Mouse (Mus musculus) lung, postnatal 36 days (tissue): ENCODE results near the gene Traf3ip1.

ENCODE experiments used
- DNase-seq: peaks from one replicate; pipeline ENCODE4 v3.0.0; 2022; ENCODE audit warnings: mixed read lengths

Traf3ip1 gene

DNA sequence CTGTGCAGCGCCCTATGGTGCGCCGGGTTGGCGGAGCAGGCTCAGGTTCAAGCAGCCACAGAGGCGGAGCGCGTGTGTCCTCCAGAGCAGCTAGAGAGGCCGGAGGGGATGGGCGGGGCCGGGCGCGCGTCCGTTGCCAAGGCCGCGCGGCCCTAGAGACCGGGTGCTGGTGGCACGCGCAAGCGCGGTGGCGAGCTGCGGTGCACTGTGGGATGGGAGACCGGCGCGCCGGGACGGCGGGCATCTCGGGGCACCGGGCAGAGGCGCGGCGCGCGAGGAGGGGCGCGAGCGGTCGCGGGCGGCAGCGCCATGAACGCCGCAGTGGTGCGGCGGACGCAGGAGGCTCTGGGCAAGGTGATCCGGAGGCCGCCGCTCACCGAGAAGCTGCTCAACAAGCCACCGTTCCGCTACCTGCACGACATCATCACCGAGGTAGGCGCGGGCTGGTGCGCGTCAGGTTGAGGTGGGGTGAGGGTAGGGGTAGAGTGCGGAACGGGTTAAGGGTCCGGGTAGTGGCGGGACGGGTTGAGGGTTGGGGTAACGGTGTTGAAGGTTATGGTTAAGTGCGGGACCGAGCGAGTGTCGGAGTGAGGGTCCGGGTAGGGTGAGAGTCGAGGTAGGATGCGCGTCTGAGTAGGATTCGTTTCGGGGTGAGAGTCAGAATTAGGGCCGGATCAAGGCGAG is at the start of gene Traf3ip1:
TSS of gene Traf3ip1 (plus strand) at position 191 of the 684 bp plus-strand sequence.
- peak; percentile 96 for DNase-seq

DNA sequence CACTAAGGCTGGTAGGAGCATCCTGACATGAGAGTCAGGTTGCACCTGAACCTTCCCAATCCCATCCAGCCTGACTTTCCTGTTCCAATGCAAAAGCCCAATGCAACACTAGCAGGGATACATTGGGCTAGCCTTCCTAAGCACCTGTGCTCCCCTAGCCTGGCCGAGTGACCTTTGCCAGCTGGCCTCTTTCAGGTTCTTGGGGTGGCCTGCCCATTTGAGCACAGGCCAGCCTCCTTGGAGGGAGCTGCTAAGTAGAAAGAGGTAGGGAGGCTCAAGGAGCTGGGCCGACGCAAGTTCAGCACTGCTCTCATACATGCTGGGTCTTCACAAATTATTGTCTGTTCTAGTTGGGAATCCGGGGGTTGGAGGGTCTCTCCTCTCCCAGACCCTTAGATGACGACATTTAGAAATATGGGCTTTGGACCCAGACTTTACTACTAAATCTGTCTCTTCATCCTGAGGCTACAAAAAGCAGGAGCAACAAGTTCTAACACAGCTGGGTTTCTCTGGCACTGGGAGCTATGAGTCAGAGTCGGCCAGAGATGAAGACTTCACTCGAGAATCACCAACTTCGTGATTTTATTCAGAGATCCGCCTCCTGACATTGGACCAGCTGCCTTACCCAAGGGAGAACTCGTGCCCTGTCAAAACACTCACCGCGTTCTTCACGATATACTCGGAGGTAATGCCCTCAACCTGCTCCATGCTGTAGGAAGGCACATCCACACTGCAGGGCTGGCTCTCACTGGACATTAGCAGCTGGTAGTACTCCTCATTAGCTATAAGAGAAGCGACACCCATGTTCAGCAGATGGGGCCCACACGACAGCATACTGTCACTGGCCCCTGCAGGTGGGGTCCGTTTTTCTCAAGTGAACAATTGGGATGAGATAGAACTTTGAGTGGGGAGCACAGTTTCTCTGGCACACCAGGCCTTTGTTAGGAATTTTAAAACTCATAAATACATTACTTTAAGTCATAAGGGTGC is 49.3 kb upstream of the Traf3ip1 start:
- DNase-seq: no peak

DNA sequence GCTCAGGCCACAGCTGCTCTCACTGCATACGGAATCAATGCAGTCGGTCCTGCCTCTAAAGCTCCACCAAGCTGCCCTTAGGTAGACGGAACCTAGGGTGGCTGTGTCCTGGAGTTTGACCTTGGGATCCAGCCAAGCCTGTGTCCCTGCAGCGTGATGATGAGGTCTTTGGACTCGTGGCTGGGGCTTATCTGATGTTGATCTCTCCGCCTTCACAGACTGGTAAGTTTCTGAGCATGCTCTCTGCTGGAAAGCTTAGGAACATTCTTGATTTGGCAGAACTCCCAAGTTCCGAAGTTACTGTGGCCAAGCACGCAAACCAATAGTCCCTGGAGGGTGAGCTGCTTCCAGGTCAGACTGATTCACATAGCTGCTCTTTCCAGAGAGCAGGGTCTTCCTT is 48.4 kb upstream of the Traf3ip1 start:
- peak; percentile 88 for DNase-seq

DNA sequence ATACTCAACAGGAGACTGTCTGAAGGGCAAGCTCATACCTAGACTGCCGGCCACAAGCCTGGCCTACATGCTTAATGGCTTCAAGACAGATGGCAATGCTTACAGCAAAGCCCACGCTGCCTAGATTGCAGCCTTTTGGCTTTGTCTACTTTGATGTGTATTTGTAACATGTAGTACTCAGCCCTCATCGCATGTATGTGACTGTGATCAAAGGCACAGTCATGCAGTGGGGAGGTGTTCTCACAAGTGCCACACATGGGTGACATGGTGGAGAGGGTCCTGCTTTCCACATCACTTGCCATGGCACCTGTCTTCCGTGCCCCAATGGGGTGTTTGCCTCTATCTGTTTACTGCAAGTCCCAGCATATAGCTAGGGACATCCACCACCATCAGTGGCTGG is 47.9 kb upstream of the Traf3ip1 start:
- DNase-seq: no peak

DNA sequence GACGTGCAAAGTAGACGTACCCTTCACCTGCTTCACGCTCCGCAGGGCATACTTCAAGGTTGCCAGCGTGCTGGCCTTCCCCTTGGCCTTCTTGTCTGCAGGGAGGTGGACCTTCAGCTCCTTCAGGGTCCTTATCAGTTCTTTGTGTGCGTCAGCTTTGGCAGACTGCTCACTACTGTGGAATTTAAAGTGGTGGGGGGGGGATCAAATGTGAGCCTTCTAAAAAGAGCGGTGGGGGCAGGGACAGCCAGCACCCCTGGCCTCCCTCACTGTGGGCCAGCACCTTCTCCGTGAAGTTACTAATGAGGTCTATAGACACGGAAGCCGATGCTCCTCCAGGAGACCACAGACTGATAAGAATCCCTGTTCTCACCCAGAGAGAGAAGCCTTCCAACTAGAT is 45.8 kb upstream of the Traf3ip1 start:
- peak; percentile 84 for DNase-seq

DNA sequence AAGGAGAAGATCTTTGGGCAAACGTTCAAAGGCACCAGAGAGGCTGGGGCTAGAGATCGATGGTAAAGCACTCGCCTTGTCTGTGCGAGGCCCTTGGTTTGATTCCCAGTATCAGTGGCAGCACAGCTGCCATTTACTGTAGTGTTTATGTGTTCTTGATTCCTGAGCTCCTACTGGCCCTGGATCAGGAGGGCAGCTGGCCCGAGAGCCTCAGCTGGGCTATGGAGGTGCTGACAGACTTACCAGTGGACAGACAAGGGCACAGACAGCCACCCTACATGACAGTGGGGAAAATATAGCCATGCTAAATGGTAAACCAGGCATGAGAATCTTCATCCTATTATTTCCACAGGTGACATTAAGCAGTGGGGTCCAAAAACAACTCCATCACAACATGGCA is 43.6 kb upstream of the Traf3ip1 start:
- no peak for DNase-seq

DNA sequence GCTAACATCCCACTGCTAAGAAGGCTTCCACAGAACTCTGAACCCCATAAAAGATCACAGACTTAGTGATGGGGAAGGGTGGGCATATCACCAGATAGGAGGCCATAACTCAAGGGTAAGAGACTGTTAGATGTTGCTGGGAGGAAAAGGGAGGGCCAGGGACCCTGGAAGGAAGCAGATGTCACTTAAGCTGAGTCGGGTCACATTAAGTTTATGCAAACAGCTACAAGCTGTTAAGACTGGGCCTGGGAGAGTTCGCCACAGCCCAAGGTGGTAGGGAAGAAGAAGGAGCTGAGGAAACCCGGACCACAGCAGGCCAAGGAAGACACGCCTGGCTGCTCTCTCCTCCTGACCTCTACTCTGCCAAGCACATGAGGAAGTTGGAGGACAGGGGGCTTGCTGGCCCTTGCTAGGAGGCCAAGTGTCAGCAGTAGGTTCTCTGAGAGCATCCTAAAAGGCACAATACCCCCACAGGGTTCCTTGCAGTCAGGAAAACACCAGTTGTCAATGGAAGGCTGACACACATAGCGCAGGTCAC is 42.8 kb upstream of the Traf3ip1 start:
- DNase-seq: peak; percentile 37

DNA sequence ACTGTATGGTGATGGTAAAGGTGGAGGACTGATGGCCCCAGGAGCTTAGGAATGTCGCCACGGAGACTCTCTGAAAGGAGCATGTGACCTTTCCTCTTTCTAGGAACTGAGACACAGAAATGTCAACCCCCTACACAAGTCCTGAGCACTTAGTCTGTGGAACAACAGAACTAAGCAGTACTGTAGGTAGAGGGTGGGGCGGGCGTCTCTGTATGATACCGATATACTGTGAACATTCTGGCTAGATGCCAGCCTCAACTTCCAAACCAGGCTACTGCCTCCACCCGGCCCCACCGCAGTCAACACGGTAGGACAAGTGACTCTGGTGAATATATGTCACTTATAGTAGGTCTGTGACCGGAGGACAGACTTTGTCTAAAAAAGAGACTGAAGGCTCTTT is 40.5 kb upstream of the Traf3ip1 start:
- DNase-seq: peak; percentile 29

DNA sequence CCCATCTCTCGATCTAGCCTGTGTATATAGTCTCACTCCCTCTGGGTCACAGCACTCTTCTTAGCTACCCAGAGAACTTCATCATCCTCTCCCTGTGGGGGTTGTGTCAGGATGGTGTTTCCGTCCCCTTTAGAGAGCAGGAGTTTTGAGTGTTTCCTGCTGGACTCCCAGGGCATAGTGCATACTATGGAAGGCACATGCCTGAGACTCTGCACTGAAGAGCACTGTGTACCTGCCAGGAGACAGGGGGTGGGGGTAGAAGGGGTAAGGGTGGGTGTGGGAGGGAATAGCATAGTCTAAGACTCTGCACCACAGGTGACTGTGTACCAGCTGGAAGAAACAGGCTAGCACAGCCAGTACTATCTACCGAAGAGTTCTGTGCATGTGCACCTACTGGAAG is 40.1 kb upstream of the Traf3ip1 start:
- no peak for DNase-seq

DNA sequence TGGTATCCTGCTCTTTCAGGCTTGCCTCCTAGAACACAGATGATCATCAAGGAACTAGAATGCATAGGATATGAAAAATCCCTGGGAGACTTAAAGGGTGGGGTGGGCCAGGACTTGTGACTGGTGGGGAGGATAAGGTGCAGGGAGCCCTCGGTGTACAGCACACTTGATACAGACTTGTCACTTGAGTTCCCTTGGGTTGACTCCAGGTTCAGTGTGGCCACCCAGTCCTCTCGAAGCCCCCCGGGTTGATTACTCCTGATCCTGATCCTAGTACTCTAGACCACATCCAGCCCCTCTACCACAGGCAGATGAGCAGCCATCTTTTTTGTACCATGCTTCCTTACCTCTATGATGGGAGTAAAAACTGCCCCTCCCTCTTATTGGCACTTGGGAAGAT is 39.5 kb upstream of the Traf3ip1 start:
- no peak for DNase-seq

DNA sequence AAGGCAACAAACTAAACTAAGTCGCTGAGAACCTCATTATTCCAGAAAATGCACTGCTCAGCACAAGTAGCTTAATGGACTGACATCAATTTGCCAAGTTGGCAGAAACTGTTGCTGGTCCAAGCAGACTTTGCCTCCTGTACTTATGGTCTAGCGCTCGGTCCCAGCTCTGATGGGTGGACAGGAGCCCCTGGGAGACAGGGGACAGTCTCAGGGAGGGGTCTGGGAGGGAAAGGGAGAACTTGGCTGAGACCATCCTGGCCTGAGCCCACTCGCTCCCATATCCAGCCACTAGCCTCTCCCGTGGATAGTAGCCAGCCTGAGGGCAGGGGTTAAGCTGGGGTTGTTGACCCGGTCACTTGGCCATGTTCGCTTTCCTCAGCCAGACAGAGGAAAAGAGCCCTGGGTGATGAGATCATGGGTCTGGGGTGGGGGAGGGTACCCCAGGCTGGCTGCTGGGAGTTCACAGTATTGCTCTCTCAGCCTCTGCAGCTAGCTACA is 38.7 kb upstream of the Traf3ip1 start:
- DNase-seq: peak; percentile 86

DNA sequence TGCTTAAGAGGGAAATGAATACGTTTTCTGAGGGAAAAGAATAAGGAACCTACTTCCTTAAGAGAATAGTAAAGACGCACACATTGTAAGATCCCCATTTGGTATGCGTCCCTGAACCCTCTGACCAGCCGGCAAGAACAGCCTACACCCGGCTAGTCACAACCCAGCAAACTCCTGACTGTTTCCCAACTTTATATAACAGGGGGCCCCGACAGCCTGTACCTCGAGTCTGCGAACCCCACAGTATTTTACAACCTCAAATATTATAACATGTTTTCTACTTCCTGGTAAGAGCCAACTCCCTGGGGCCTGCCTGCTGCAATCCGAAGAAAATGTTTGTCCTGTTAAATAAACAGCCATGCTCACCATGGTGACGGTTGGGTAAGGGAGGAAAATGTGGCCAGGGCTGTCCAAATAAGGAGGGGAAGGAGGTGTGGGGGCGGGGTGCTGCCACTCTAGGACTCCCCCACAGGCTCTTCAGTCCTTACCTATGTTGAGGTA is 38.1 kb upstream of the Traf3ip1 start:
- DNase-seq: peak; percentile 96

DNA sequence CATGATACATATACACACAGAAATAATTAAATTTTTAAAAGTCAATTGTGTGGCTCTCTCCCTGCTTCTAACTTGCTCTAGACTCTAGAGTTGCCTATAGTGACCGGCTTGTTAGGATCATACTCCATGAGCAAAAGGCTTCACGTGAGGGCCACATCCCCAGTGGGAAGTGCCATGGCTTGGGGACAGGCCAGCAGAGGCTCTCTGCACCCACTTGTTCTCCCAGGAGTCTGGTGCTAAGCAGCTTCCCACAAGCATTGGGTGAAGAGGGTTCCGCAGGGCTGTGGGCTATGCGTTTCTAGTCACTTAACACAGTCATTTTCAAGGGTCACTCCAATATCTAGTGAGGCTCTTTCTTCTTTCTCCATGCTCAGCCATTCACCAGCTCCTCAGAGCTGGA is 37.3 kb upstream of the Traf3ip1 start:
- DNase-seq: peak; percentile 67

DNA sequence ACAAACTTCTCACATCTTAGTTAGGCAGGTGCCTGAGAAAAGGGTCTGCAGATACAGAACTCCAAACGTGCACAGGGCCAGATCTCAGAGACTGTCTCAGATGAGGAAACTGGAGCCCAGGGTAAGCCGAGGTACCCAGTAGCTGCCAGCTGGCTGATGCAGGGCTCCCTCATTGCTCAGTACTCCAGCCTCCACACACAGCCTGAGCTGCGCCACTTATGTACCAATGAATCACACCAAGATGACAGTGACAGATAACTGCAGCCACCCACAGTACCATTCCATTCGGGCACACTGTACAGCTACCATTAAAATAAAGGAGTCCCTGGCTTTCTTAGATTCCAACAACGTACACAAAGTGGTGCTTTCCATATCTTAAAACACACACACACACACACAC is 36.7 kb upstream of the Traf3ip1 start:
- DNase-seq: peak; percentile 56

DNA sequence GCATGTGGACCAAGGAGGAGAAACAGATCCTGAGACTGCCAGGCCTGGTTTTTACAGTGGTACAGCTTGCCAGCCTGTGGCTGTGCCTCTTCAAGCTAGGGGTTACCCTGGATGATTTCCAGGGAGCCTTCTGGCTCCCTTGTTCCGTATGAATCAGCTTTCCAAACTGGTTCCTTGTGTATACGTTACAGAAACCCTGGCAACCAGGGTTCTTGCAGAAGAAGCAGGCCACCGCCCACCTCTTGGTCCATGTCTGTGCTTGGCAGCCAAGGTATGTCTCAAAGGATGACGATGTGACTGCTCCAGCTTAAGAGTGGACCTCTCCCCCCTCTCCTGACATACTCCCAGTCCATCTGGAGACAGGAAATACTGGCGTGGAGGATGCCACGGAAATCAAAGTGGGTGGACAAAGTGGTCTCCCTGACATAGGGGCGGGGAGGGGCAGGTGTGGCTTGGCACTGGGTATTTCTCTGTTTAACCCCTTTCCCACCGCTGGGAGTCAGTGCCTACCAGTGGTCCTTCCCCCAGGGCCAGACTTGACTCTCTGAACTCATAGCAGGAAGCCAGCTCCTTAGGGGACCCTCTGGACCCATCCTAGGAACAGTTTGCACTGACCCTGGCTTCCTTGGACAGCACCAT is 36.1 kb upstream of the Traf3ip1 start:
- DNase-seq: peak; percentile 95

DNA sequence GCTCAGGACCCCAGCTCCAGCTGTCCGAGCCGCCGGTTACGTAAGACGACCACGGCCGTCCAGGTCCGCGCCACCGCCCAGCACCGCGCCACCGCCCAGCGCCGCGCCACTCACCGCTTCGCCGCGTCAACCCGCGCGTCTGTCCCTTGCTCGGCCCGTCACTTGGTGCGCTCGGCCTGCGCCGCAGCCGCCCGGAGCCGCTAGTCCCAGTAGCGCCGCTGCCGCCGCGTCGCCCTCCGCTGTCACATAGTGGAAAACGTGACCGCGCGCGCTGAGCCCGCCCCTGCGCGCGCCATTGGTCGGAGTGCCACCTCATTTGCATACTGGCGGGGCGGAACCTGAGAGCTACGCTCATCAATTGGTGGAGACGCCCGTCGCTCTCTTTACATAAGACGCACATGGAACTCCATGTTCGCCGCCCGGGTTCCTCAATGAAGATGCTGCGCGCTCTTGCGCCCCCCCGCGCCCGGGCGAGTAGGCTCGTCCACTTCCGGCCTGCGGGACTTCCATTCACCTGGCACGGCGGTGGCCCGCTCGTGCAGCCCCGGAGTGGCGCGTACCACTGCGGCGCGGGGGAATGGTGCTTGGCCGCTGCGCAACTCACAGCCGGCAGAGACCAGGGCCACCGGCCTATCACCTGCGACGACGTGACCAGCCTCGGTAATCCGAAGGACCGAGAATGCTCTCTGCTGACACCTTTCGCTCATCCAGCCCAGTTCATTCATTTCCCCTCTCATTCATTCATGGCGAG is 35.2 kb upstream of the Traf3ip1 start, which contains the start of gene Per2:
TSS of gene Per2 (minus strand) at position 266 of the 751 bp plus-strand sequence.
- DNase-seq: peak; percentile 100

DNA sequence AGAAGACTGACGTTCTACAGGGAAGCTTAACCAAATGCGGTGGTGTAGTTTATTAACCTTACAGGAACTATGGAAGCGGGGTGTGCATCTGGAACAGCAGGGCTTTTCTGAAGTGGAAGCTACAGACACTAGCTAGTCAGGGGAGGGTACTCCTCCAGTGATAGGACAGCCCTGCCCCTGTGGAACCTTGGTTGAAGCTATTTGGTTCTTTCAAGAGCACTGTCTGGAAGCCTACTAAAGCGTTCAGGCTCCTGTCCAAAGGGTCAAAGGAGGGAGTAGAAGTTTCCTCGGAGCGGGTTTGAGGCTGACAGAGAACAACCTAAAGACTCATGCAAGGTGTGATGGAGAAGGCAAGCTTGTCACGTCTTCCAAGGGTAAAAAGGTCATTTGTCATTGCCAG is 34.4 kb upstream of the Traf3ip1 start:
- no peak for DNase-seq

DNA sequence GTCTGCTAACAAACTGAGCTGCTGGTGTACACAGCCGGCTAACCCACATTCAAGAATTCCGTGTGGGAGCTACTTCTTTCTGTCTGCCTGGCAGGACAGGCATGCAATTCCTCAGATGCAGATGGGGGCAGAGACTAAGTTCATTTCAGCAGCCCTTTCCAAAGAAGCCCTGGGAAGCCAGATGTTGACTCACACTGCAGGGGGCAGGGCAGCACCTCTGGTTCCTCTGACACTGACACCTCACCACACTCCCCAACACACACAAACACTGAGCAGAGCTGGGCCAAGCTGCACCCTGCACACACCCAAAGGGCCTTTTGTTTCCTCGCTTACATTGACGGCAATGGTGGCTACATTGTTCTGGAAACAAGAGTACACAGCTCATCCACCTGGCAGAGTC is 33.9 kb upstream of the Traf3ip1 start:
- DNase-seq: no peak

DNA sequence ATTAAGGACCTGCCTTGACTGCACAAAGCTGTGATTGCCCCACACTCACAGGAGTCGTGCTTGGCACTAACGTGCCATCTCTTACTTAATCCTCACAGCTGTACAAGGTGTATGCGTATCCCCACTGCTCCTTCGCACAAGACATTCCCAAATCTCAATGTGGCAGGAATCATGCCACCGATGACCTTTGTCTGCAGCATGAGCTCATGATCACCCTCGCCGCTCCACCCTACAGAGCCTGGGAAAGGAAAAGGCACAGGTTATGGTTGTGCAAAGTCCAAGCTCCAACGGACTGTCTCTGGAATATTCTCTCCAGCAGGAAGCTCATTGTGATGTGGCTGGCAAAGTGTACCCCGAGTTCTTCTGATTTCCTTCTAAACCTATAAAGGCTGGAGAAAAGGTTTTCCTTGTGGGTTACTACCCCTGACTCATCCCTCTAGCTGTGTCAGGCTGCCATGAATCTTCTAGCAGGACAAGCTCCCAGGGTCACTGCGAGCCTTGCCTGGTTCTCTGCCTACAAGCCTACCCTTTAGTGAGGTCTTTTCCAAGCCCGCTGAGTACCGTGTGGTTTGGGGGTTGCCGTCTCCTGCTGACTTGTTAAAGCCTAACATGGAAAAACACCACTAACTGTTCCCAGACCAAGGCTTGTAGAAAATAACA is 31.0 kb upstream of the Traf3ip1 start:
- DNase-seq: no peak

DNA sequence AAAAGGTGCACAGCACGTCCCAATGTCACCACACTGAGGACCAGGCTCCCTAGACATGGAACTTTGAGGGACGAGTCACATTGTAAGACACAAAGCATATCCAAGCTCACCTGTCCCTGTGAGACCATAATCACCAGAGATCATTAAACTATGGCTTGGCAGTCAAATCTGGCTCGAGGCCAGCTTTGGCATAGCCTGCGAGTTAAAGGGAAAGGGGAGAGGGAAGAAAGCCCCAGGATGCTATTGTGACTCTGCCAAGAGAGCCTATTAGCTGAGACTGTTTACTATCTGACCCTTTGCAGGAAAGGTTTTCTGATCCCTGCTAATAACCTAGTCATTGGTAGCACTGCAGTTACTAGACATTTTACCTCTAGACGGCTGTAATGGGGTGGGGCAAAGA is 30.0 kb upstream of the Traf3ip1 start:
- no peak for DNase-seq

DNA sequence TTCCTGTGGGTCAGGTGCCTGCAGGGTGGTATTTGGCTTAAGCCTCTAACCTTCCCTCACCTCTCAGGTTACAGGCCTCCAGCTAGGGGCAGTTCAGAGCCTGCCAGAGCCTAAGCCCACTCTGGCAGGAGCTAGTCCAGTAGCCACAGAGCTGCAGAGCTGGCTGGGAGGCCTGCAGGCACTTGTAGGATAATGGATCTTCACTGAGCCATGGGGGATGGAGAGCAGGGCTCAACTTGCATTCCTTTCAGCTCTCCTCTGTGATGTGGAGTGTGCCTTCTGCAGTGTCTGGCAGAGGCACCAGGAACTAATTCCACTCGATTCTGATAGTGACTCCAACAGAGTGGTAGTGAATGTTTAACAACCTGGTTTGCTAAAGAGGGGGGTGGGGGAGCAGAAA is 29.2 kb upstream of the Traf3ip1 start:
- peak; percentile 70 for DNase-seq
